Mouse (Mus musculus) liver, postnatal 0 days (tissue): ENCODE data around the gene Misp.

Experiments used
- CTCF ChIP-seq: sonication (generic); IDR thresholded peaks from 2 replicates; pipeline ENCODE4 v1.5.1; 2016; ENCODE audit warnings: antibody characterized with exemption, low read depth
- EP300 ChIP-seq: IDR thresholded peaks from 2 replicates; pipeline ENCODE4 v1.6.1; 2016; ENCODE audit warnings: antibody characterized with exemption, low read depth, mild to moderate bottlenecking

- TF ChIP-seq CTCF (peak; percentile 90), EP300 (no peak)
Observed at GRCm38 (mm10) chr10:79779784-79780663, 40.8 kb upstream of the Misp start.
